Mouse (Mus musculus) embryonic stem cell, embryonic (primary cell): ENCODE data around the gene Olfr1362.

Source experiments
- CTCF ChIA-PET, 4 experiments: fragments of 300-600 bp in 2 of 4; fragments of 350-600 bp in 2 of 4; sonication (Branson Sonifier 250); formaldehyde crosslinking; loops; one replicate each; lab custom pipeline; 2022; ENCODE audit warnings: inconsistent platforms in 2 of 4; lab: Charles Lee
- POLR2A ChIA-PET, 4 experiments: fragments of 300-600 bp in 2 of 4; fragments of 350-600 bp in 2 of 4; sonication (Branson Sonifier 250); formaldehyde crosslinking; loops; one replicate each; lab custom pipeline; 2022; ENCODE audit warnings: antibody characterized with exemption in 4 of 4, inconsistent platforms in 1 of 4; lab: Charles Lee

The Olfr1362 gene

DNA sequence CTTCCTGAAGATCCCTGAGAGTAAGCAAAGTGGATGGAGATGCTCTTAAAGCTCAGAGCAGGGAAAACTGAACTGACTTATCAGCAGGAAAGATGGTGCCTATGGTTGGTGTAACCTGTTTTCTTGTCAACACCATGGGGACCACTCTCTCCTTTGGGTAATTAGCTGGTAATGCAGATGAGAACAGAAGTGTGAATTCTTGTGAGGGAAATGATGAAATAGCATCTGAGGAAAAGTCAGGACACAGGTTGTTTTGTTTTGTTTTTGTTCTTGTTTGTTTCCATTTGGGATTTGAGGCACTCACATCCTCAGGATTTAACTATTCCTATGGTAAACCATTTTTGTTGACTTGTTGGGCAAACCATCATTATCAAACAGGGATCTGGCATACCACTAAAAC is at the start of gene Olfr1362:
Olfr1362 (minus strand) TSS at position 101 of the 400 bp plus-strand sequence.
- POLR2A ChIA-PET, result no interaction called here
- CTCF ChIA-PET, result no interaction called here

DNA sequence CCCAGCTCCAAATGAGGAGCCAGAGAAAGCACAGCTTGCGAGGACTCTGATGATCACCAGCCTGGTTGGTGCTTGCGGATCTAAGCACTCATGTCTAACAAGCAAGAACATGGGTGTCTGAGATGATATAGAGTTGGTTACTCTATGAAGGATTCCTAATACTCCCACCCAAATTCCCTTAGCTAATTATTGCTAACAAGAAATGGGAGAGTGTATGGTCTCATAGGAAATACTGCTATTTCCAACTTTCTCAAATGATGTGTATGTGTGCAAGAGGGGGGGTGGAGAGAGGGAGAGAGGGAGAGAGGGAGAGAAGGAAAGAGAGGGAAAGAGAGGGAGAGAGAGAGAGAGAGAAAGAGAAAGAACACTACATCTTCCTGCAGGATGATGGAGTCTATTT is 49.5 kb upstream of the Olfr1362 start, which contains the start of gene Olfr1361:
Olfr1361 (minus strand) TSS at position 101 of the 400 bp plus-strand sequence.
- POLR2A ChIA-PET, result interaction anchor here in 1 of 4 experiments (0.7 kb wide), 1 partner anchor 16 kb away, joined by 3 read pairs; no protein-coding TSS in a partner anchor

DNA sequence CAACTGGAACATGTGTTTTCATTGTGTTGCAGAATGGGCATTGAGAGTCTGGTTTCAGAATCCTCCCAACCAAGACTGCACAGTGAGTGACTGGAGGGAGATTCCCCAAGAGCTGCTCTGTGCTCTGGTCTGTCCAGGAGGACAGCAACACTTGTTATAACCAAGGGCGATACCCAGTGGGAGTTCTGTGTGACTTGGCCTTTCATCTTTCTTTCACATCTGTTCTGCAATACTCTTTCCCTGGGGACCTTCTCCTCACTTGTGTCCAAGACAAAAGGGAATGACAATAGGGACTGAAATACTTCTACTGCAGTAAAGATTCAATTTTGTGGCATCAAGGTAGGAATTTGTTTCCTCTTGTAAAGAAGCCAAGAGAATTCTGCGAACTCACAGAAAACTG is 28.6 kb upstream of the Olfr1362 start, which contains the start of gene Olfr11:
Olfr11 (minus strand) TSS at position 101 of the 400 bp plus-strand sequence.
- CTCF ChIA-PET, result no interaction called here
- POLR2A ChIA-PET, result interaction anchor here in 1 of 4 experiments (1.2 kb wide), 1 partner anchor 111 kb away, joined by 3 read pairs; the partner anchor contains the start of genes Hist1h2ak and Hist1h2bn

More for the DNA sequence above, 49.5 kb upstream of the Olfr1362 start, which contains the start of gene Olfr1361:
- CTCF ChIA-PET, result no interaction called here

DNA sequence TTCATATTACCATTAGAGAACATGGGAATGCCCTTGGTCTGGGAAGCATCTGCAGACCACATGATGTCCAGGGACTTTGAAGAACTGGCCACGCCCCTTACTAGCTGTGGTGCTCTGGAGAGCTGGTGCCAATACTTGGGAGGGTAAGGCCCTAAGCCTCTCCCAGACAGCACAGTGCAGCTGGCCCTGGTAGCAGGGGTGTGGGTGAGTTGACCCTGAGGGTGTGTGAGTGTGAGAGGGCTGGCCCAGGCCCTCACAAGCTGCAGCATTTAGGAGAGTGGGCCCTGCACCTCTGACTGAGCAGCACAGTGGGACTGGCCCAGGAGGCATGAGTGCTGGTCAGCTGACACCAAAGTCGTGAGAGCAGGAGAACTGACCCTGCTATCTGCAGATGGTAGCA is 22.2 kb downstream of the Olfr1362 start:
- POLR2A ChIA-PET, result interaction anchor here in 1 of 4 experiments (0.6 kb wide), 1 partner anchor 11 kb away, joined by 3 read pairs; no protein-coding TSS in a partner anchor
- CTCF ChIA-PET, result no interaction called here

DNA sequence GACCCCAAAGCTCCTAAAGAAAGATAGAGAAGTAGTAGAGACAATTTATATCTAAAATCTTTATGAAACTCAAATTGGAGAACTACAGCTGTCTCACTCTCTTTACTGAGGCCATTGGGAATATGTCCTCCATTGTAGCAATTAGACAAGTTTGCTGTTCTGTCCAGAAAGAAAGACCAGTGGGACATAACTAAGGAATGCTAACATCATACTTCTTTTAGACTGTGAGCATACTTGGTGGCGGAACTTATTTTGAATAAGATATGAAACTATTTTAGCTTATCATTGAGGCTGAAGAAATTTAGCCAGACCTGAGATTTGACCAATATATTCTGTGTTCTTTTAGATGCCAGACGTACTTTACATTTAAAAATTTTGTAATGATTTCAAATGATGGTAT is 32.2 kb downstream of the Olfr1362 start, which contains the start of gene Olfr1364:
Olfr1364 (minus strand) TSS at position 101 of the 400 bp plus-strand sequence.
- POLR2A ChIA-PET, result no interaction called here
- CTCF ChIA-PET, result no interaction called here
